Mouse (Mus musculus) embryonic facial prominence, embryonic 15.5 days (tissue): ENCODE measurements around the gene Rtn1. TPM values are rescaled to one million over a fixed set of nuclear protein-coding genes. Genes with fewer than 3 reads are reported as not detected.

Experiments
- ATAC-seq: fragments of 200-750 bp; cut with Nextera tagmentation; 2 replicates; pipeline ENCODE4 v1.8.0; 2017; ENCODE audit warnings: low read depth, moderate TSS enrichment; ENCODE audit not compliant: insufficient number of reproducible peaks, low FRiP score, low TSS enrichment
- H3K27ac ChIP-seq: fragments of 300-500 bp; sonication (generic); replicated peaks from 2 replicates; pipeline ENCODE4 v1.5.1; 2015; ENCODE audit warnings: mild to moderate bottlenecking, inconsistent platforms
- H3K27me3 ChIP-seq: fragments of 300-500 bp; sonication (generic); 2 replicates; pipeline ENCODE4 v1.6.1; 2015; ENCODE audit warnings: inconsistent platforms
- H3K36me3 ChIP-seq: fragments of 300-500 bp; sonication (generic); 2 replicates; pipeline ENCODE4 v1.6.1; 2015; ENCODE audit warnings: mild to moderate bottlenecking, inconsistent platforms
- H3K4me1 ChIP-seq: fragments of 300-500 bp; sonication (generic); 2 replicates; pipeline ENCODE4 v1.6.1; 2015; ENCODE audit warnings: inconsistent platforms
- H3K4me2 ChIP-seq: fragments of 300-500 bp; sonication (generic); replicated peaks from 2 replicates; pipeline ENCODE4 v1.6.1; 2015; ENCODE audit warnings: mild to moderate bottlenecking, inconsistent platforms
- H3K4me3 ChIP-seq: fragments of 300-500 bp; sonication (generic); replicated peaks from 2 replicates; pipeline ENCODE4 v1.5.1; 2015; ENCODE audit warnings: mild to moderate bottlenecking, inconsistent platforms
- H3K9ac ChIP-seq: fragments of 300-500 bp; sonication (generic); 2 replicates; pipeline ENCODE4 v1.6.1; 2015; ENCODE audit warnings: inconsistent platforms
- H3K9me3 ChIP-seq: fragments of 300-500 bp; sonication (generic); replicated peaks from 2 replicates; pipeline ENCODE4 v1.6.1; 2016; ENCODE audit warnings: inconsistent platforms
- WGBS: fragments of 180-500 bp; shearing (Covaris S2); methylation state at CpG from one replicate; pipeline ENCODE4 v1.1.7; 2015; 5-methylcytosine and 5-hydroxymethylcytosine counted together
- polyA plus RNA-seq: library from polyadenylated mRNA; unstranded; fragments of >200 nt; fragmentation: Nextera tagmentation; extraction: Ambion mirVana; gene quantifications from 2 replicates; pipeline ENCODE4 v1.2.1, GENCODE M21; 2015

The Rtn1 gene
- polyA plus RNA-seq, 1 experiment from 2014 or later, result 41.5 TPM

DNA sequence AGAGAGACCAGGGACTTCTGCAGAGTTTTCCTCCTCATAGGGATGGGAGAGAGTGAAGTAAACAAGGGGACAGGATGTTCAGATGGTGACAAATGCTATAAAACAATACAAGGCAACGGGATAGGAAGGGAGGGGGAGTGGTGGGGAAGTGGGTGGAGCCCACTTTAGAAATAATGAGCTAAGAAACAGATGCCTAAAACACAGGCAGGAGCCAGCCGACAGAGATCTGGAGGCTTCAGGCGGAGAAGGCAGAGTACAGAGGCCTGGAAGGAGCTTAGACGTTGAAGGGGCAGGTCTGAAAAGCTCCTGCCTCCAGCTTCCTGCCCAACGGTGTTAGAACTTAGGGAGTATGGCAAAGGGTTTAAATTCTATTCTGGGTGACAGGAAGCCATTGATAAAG is 195.3 kb downstream of the Rtn1 start:
- WGBS, result 45% methylated on average over 5 of the region's 5 CpGs
- no peak overlapping the region for H3K9ac ChIP-seq
- no peak for ATAC-seq
- no peak overlapping the region for H3K4me2 ChIP-seq
- H3K36me3 ChIP-seq, result no peaks in the 10 kb centered on the region
- H3K4me1 ChIP-seq, result no peaks in the 10 kb centered on the region
- H3K27me3 ChIP-seq, result no peaks in the 10 kb centered on the region
- H3K9me3 ChIP-seq, result no peaks in the 10 kb centered on the region
- no peak overlapping the region for H3K4me3 ChIP-seq
- no peak overlapping the region for H3K27ac ChIP-seq

DNA sequence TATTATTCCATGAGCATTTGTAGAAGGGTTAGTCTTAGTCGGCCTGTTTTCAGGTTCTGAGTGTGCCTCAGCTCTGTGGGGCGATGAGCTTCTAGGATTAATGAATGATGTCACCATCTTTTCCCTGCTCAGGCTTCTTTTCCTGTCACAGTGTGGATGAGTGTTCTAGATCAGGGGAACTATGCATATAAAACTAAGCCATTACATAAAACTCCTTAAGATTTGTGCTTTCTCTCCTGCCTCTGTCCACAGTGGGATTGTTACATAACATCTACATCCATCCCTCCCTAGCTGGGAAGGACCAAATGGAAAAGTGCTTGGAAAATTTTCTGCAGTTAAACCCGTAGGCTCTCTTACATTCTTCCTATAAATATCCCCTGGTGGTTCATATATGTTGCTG is 208.0 kb downstream of the Rtn1 start:
- Histone ChIP-seq H3K4me3 (no peak overlapping the region), H3K9ac (no peak overlapping the region), H3K4me2 (no peak overlapping the region), H3K9me3 (no peaks in the 10 kb centered on the region), H3K27me3 (no peaks in the 10 kb centered on the region), H3K27ac (no peak overlapping the region), H3K36me3 (no peaks in the 10 kb centered on the region), H3K4me1 (peaks cover 6% of the 10 kb centered on the region; the same call in 1 of the 2 replicates)
- no peak for ATAC-seq
- 71% methylated on average over 3 of the region's 3 CpGs for WGBS

DNA sequence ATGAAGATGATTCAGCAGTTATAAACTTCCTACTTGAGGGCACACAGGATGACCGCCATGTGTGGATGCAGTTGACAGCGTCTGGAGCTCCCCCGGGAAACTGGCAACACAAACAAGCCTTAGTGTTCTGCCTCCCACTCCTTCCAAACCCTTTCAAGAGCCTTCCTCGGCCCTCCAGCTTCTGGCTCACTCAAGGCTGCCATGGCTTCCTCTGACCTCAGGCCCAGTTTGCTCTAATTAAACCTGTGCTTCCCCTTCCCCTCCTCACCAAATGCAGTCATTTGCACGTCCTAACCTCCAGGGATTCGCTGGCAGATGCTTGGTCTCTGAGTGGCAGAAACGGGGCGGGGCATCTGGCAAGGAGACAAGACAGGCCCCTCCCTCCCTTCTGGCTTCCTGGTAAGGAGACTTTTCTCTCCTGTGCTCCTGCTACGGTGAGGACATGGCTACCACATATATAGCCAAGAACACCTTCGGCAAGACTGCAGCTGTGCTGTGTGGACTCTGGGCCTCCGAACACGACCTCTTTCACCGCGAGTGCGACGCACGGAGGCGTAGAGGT is 210.8 kb downstream of the Rtn1 start:
- H3K36me3 ChIP-seq, result no peaks in the 10 kb centered on the region
- no peak overlapping the region for H3K9ac ChIP-seq
- peak overlapping the region; percentile 21 for H3K4me2 ChIP-seq
- H3K4me1 ChIP-seq, result peaks cover 6% of the 10 kb centered on the region; the same call in 1 of the 2 replicates
- ATAC-seq, result peak; percentile 54; the same call in 1 of the 2 replicates
- no peak overlapping the region; the same call in 1 of the 2 replicates for H3K4me3 ChIP-seq
- no peaks in the 10 kb centered on the region for H3K27me3 ChIP-seq
- no peaks in the 10 kb centered on the region for H3K9me3 ChIP-seq
- no peak overlapping the region for H3K27ac ChIP-seq
- 37% methylated on average over 18 of the region's 18 CpGs for WGBS

DNA sequence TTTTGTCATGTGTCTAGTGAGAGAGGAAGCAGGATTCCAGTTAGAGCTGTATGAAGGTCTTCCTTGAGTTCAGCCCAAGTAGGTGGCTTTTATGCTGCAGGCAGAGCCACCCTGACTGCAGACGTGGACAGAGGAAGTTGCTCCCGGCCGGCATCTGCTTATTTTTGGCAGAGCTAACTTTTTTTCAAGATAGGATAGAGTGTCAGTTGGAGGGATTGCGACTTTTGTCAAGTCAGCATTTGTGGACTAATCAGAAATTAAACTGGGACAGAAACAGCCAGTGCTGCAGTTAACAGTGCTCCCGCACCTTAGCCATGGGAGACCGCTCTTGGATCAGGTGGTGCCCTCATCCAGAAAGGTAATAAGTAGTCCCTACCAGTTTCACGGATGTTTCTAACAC is 211.4 kb downstream of the Rtn1 start:
- no peak overlapping the region for H3K9ac ChIP-seq

DNA sequence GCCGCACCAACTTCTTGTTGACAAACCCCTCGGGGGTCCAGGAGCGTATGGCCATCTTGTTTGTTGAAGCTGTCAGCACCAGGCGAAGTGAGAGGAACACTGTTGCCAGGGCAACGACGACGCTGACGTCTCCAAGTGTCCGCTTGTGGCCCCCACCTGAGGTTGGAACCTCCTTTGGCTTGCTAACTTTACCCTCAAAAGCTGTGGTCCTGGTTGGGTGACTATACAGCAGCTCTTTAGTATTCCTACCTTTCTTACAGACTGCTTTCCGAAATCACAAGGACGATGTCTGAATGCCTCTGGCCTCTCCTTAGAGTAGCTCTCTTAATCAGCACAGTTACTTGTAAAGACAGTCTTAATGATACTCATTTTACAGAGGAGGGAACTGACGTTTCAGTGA is 223.9 kb downstream of the Rtn1 start, which contains the start of gene Ccdc175:
Ccdc175 (minus strand) TSS at position 101 of the 400 bp plus-strand sequence.
- Histone ChIP-seq H3K9me3 (no peaks in the 10 kb centered on the region), H3K4me3 (no peak within 1 kb of the TSS), H3K4me2 (no peak within 1 kb of the TSS), H3K27me3 (no peaks in the 10 kb centered on the region), H3K27ac (no peak within 1 kb of the TSS), H3K36me3 (no peaks in the 10 kb centered on the region), H3K4me1 (no peaks in the 10 kb centered on the region), H3K9ac (no peak within 1 kb of the TSS)
- no peak for ATAC-seq
- 80% methylated on average over 12 of the region's 12 CpGs for WGBS

More for the DNA sequence above, 211.4 kb downstream of the Rtn1 start:
- Histone ChIP-seq H3K4me1 (peaks cover 6% of the 10 kb centered on the region; the same call in 1 of the 2 replicates), H3K4me2 (no peak overlapping the region), H3K4me3 (no peak overlapping the region), H3K27ac (no peak overlapping the region), H3K36me3 (no peaks in the 10 kb centered on the region), H3K27me3 (no peaks in the 10 kb centered on the region), H3K9me3 (no peaks in the 10 kb centered on the region)
- ATAC-seq, result no peak
- WGBS, result 49% methylated on average over 7 of the region's 7 CpGs

DNA sequence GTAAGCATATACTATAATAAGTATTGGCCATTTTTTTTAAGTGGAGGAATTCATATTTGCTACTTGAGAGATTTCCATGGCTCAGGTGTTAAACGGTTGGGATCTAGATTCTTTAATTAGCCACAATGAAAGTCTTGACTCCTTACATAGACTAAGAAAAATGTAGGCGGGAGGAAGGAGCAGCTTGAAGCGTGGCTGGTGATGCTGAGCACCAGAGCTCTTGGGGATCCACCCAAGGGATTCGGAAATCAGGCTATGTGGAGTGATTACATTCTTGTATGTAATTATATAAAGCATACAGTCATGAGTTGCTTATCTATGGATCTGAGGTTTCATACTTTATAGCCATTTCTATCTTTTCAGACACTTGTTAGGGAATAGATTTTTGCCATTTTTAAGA is 229.3 kb downstream of the Rtn1 start:
- WGBS, result 67% methylated on average over 4 of the region's 4 CpGs
- no peak for ATAC-seq
- Histone ChIP-seq H3K4me3 (no peak overlapping the region), H3K27me3 (no peaks in the 10 kb centered on the region), H3K4me2 (no peak overlapping the region), H3K36me3 (no peaks in the 10 kb centered on the region), H3K9me3 (no peaks in the 10 kb centered on the region), H3K9ac (no peak overlapping the region), H3K27ac (no peak overlapping the region), H3K4me1 (no peaks in the 10 kb centered on the region)

DNA sequence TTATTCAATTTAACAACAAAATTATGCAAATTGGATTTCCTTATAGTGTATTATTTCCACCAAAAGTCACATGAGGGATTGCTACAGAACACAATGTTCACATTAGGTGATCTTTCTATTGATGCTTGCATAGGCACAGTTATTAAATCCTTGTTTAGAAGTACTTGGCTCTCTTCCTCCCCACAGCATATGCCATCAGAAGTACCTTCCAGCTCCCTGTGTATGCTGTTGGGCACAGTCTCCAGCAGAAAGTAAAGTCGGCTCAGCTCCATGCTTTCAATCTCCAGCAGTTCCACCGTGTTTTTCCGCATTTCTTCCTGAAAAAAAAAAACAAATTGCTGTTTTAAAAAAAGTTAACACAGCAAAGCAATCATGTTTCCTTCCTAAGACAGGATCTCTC is 230.5 kb downstream of the Rtn1 start:
- Histone ChIP-seq H3K27ac (no peak overlapping the region), H3K36me3 (no peaks in the 10 kb centered on the region), H3K9ac (no peak overlapping the region), H3K27me3 (no peaks in the 10 kb centered on the region), H3K4me1 (no peaks in the 10 kb centered on the region), H3K9me3 (no peaks in the 10 kb centered on the region), H3K4me2 (no peak overlapping the region), H3K4me3 (no peak overlapping the region)
- ATAC-seq, result no peak
- 84% methylated on average over 3 of the region's 3 CpGs for WGBS

Other genes with a start within 250 kb of the Rtn1 start
- gene Ccdc175, start 224.0 kb downstream of the Rtn1 start, polyA plus RNA-seq, result not detected in 2 replicates
- gene Lrrc9, start 32.8 kb upstream of the Rtn1 start, polyA plus RNA-seq, result 0.48 and 0.54 TPM in 2 replicates
- gene Pcnx4, start 127.3 kb upstream of the Rtn1 start, polyA plus RNA-seq, result 12.0 and 12.3 TPM in 2 replicates
- gene Gm4756, start 240.6 kb upstream of the Rtn1 start, polyA plus RNA-seq, result not detected in 2 replicates